Mouse (Mus musculus): Measurements from ENCODE around the gene Sipa1l2. TPM values are rescaled to one million over a fixed set of nuclear protein-coding genes. Genes with fewer than 3 reads are reported as not detected.
"Not testable (repeated sequence)": the region's sequence is repeated elsewhere in the genome, so short reads cannot be mapped to it uniquely, and the experiment has no call there.

Sipa1l2 gene
- total RNA-seq, 2 experiments from 2014 or later = 7.4 to 11.6 TPM

DNA sequence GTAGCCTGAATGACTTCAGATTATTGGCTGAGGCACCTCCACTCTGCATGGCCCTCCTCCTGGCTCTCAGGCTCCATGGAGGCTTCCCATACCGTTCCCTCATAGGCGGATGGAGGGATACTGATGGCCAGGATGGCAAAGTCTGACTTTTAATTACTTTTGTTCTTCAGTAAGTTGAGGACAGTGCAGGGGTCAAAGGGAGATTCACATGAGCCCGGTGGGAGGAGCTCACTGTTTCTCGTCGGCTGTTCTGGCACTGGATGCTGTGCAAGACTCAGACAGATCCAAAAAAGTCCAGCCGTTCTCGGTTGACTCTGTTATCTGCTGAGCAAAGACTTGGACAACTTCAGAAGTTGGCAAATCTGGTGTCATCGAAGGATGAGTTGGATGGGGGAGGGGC is 155.0 kb downstream of the Sipa1l2 start:
- no peak for ATAC-seq (ENCODE audit: poor library complexity, severe bottlenecking)

GRCm38 (mm10) chr8:125413001-125413909 is 156.4 kb downstream of the Sipa1l2 start:
- no peak for ATAC-seq (ENCODE audit: poor library complexity, severe bottlenecking)

DNA sequence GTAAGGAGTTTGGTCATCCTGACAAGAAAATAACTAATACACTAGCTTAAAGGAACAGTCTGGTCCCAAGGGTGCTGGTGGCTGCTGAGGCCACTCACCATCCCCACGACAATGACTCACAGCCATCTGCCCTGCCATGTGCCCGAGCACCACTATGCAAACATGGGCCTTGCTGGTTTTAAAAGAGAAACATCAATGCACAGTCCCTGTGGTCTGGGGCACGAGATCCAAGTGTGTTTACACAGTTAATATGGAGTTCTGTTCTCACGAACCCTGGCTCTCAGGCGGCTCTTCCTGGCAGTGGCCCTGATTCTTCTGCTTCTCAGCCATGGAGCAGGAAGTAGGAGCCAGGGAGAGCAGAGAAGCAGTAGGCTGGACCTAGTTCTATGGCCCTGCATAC is 159.0 kb downstream of the Sipa1l2 start:
- no peak for ATAC-seq (ENCODE audit: poor library complexity, severe bottlenecking)

GRCm38 (mm10) chr8:125407672-125408071 is 161.9 kb downstream of the Sipa1l2 start:
- no peak for ATAC-seq (ENCODE audit: poor library complexity, severe bottlenecking)

- ATAC-seq (ENCODE audit: poor library complexity, severe bottlenecking) = no peak
Observed at GRCm38 (mm10) chr8:125406453-125406852, 163.2 kb downstream of the Sipa1l2 start.

GRCm38 (mm10) chr8:125401350-125401749 is 168.3 kb downstream of the Sipa1l2 start:
- no peak for ATAC-seq (ENCODE audit: poor library complexity, severe bottlenecking)

GRCm38 (mm10) chr8:125397981-125398380 is 171.6 kb downstream of the Sipa1l2 start:
- ATAC-seq (ENCODE audit: poor library complexity, severe bottlenecking) = 0 out of 2 replicates have a peak, but pooled peaks have one; percentile 30

GRCm38 (mm10) chr8:125395682-125396081 is 173.9 kb downstream of the Sipa1l2 start:
- not testable (repeated sequence) for ATAC-seq (ENCODE audit: poor library complexity, severe bottlenecking)

GRCm38 (mm10) chr8:125395032-125395431 is 174.6 kb downstream of the Sipa1l2 start:
- ATAC-seq (ENCODE audit: poor library complexity, severe bottlenecking) = no peak

DNA sequence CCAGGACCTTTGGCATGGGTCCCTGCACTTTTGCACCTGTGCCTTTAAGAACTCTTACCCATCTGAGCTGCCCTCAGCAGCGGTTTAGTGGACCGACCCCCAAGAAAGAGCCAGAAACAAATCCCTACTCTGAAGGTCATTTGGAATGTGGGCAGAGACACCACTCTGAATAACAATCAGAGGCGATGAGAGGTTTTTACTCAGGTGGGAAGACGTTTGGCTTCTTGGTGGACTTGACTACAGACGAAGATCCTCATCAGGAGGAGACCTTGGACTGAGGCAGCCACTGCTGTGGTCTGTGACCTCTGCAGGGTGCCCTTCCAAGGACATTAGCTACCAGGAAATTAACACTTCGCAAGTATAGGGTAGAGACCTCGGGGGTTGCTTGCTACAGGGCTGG is 177.9 kb downstream of the Sipa1l2 start:
- no peak for ATAC-seq (ENCODE audit: poor library complexity, severe bottlenecking)

DNA sequence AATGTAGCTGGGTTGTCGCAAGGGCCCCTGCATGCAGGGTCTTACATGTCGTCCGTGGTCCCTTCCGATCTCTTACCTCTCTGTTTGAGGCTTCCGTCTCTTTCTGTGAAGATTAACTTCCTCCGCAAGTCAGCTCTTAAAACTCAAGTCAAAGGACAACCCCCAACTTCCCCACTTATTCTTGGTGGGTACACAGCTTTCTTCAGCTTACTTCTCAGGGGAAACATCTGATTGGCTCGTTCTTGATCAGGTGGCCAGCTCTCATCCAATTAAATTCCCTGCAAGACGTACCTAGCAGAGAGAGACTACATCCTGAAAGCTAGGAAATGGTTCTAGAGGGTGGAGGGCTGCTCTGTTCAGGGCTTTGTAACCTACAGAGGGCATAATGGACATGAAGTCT is 178.3 kb downstream of the Sipa1l2 start:
- peak; percentile 68 for ATAC-seq (ENCODE audit: poor library complexity, severe bottlenecking)

DNA sequence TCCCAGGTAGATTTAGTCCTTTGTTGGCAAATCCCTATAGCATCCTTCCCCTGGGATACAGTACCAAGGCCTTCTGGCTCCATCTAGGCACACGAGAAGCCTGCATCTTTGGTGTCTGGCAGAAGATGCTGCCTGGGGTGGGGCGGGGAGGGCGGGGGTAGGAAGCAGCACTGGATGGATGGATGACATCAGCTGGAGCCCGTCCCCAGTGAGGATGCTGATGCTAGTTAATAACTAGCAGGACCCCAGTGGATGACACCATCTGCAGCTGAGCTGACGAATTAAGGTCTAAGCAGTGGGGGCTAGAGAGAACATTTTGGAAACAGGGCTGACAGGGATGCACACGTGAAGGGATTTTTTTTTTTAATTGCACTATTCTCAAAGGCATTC is 179.1 kb downstream of the Sipa1l2 start:
- ATAC-seq (ENCODE audit: poor library complexity, severe bottlenecking) = no peak

GRCm38 (mm10) chr8:125389756-125390505 is 179.7 kb downstream of the Sipa1l2 start:
- no peak for ATAC-seq (ENCODE audit: poor library complexity, severe bottlenecking)

- no peak for ATAC-seq (ENCODE audit: poor library complexity, severe bottlenecking)
Observed at GRCm38 (mm10) chr8:125389280-125389679, 180.3 kb downstream of the Sipa1l2 start.

- peak; percentile 25; the same call in 1 of the 2 replicates for ATAC-seq (ENCODE audit: poor library complexity, severe bottlenecking)
Observed at GRCm38 (mm10) chr8:125388404-125389180, 181.0 kb downstream of the Sipa1l2 start.

GRCm38 (mm10) chr8:125385519-125386150 is 184.0 kb downstream of the Sipa1l2 start:
- ATAC-seq (ENCODE audit: poor library complexity, severe bottlenecking) = peak; percentile 51

DNA sequence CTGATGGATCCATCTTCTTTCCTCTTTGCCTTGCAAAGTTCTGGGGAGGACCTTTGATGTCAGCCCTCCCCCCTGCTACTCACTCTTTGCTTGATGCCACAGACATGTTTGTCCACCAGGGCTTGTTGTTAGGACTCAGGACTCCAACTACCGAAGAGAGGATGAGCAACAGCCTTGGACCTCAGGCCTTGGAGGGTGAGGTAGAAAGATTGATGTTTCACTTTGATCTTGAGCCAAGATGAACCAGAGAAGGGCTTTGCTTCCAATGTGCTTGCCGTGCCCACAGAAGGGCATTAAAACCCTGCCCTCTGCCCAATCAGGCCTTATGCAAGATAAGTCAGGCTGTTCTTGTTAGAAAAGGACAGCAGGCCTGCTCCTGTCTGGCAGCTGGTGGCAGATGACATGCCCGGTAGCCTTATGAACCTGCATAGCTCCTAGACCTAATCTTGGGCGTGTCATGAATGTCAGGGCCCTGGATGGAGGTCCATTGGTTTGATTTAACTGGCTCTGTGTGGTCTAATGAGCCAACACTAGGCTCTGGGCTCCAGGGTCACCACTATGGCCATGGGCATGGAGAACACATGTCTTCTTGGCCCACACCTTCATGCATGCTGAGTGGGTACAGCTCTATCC is 184.9 kb downstream of the Sipa1l2 start:
- no peak for ATAC-seq (ENCODE audit: poor library complexity, severe bottlenecking)

DNA sequence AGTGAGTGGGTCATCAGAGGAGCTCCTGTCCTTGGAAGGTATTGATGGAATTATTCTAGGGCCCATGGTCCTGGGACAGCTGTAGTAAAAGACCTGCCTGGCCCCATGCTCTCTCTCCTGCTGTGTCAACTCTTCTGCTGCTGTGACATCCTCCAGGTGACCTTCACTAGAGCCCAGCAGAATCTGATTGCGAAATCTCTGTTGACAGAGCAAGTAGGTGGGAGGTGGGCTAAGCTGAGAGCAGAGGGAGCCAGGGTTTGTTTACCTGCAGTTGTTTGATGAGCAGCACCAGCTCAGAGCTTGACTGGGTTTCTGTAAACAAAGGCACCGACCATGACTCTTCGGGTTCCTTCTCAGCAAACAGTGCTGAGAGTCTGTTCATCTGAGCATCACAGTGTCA is 187.9 kb downstream of the Sipa1l2 start:
- no peak for ATAC-seq (ENCODE audit: poor library complexity, severe bottlenecking)

DNA sequence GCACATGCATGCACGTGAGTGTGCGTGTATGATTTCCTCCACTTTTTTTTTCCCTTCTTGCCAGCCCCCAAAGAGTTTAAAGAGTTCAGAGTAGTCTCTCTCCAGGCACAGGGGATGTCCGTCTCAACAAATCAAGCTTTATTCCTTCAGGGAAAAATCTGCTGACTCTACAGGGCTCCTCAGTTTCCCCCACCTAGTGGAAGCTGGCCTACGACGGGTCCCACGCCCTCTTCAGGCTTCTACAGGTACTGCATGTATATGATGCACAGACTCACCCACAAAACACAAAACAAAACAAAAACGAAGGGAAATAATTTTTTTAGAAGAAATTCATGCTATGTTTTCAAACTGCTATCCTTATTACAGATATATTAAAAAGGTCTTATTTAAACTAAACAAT is 189.7 kb downstream of the Sipa1l2 start:
- no peak for ATAC-seq (ENCODE audit: poor library complexity, severe bottlenecking)

- ATAC-seq (ENCODE audit: poor library complexity, severe bottlenecking) = no peak
Observed at GRCm38 (mm10) chr8:125379156-125379555, 190.5 kb downstream of the Sipa1l2 start.
